Mouse (Mus musculus): ENCODE results near the gene Khdc1a.

- no peak for TF ChIP-seq CHD2 (IDR thresholded peaks at IDR 0.05; ENCODE audit: low read depth, low read length)
- no peak for TF ChIP-seq MAFK (IDR thresholded peaks at IDR 0.05; ENCODE audit: insufficient read depth, low read depth, low read length)
- TF ChIP-seq ZC3H11A (IDR thresholded peaks at IDR 0.05; ENCODE audit: borderline replicate concordance, low read depth, low read length): no peak
Measured at GRCm38 (mm10) chr1:21323996-21324574, 25.4 kb upstream of the Khdc1a start.

Measured in ES-E14 (cell line).